Mouse (Mus musculus) intestine, embryonic 16.5 days (tissue): ENCODE results near the gene Iqcb1. TPM values are rescaled to one million over a fixed set of nuclear protein-coding genes. Genes with fewer than 3 reads are reported as not detected.
A peak's percentile ranks its signal among the peaks of the same experiment; 100 is the strongest.

Experiments
- ATAC-seq: fragments of 200-750 bp; cut with Nextera tagmentation; 2 replicates; pipeline ENCODE4 v1.8.0; 2017; ENCODE audit warnings: moderate TSS enrichment, moderate library complexity
- H3K27ac ChIP-seq: fragments of 300-500 bp; sonication (generic); 2 replicates; pipeline ENCODE4 v1.5.1; 2014; ENCODE audit warnings: mild to moderate bottlenecking, low read length
- H3K27me3 ChIP-seq: fragments of 300-500 bp; sonication (generic); replicated peaks from 2 replicates; pipeline ENCODE4 v1.6.1; 2014; ENCODE audit warnings: low read length, control low read depth, mixed read lengths; ENCODE audit not compliant: control insufficient read depth, insufficient read depth
- H3K36me3 ChIP-seq: fragments of 300-500 bp; sonication (generic); 2 replicates; pipeline ENCODE4 v1.6.1; 2014; ENCODE audit warnings: low read length, control low read depth; ENCODE audit not compliant: control insufficient read depth, insufficient read depth
- H3K4me1 ChIP-seq: fragments of 300-500 bp; sonication (generic); 2 replicates; pipeline ENCODE4 v1.6.1; 2014; ENCODE audit warnings: low read length, control low read depth, mixed read lengths; ENCODE audit not compliant: control insufficient read depth, insufficient read depth
- H3K4me2 ChIP-seq: fragments of 300-500 bp; sonication (generic); 2 replicates; pipeline ENCODE4 v1.6.1; 2014; ENCODE audit warnings: low read depth, low read length, control low read depth
- H3K4me3 ChIP-seq: fragments of 300-500 bp; sonication (generic); 2 replicates; pipeline ENCODE4 v1.5.1; 2014; ENCODE audit warnings: mild to moderate bottlenecking, low read length
- H3K9ac ChIP-seq: fragments of 300-500 bp; sonication (generic); 2 replicates; pipeline ENCODE4 v1.6.1; 2014; ENCODE audit warnings: low read depth, low read length
- H3K9me3 ChIP-seq: fragments of 300-500 bp; sonication (generic); 2 replicates; pipeline ENCODE4 v1.6.1; 2016; ENCODE audit warnings: low read length, control low read depth; ENCODE audit not compliant: control insufficient read depth
- WGBS: fragments of 180-500 bp; shearing (Covaris S2); extraction: QIAGEN DNeasy Blood & Tissue Kit; methylation state at CpG from one replicate; pipeline ENCODE4 v1.1.7; 2014; 5-methylcytosine and 5-hydroxymethylcytosine counted together
- polyA plus RNA-seq: library from polyadenylated mRNA; unstranded; fragments of >200 nt; fragmentation: Nextera tagmentation; extraction: Ambion mirVana; gene quantifications from 2 replicates; pipeline ENCODE4 v1.2.1, GENCODE M21; 2015

The Iqcb1 gene
- polyA plus RNA-seq, 1 experiment from 2014 or later: 20.6 TPM

DNA sequence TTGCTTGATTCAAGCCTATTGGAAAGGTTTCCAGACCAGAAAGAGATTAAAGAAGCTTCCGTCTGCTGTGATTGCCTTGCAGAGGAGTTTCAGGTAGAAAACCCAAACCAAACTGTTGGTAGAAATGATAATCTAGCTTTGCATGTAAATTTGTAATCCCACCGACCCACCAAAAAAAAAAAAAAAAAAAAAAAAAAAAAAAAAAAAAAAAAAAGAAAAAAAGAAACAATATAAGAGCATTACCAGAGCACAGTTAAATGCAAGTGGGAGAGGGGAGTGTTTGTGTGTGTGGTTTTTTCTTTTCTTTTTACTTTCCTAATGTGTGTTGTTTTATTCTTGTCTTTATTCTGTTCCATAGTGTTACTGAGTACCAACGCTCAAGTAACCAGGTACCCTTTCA lies 23.0 kb downstream of the Iqcb1 start:
- no peak for ATAC-seq
- H3K9me3 ChIP-seq: no peaks in the 10 kb centered on the region
- H3K4me1 ChIP-seq: no peaks in the 10 kb centered on the region
- no peak overlapping the region for H3K27ac ChIP-seq
- H3K4me2 ChIP-seq: no peak overlapping the region
- no peak overlapping the region for H3K4me3 ChIP-seq
- H3K9ac ChIP-seq: no peak overlapping the region
- H3K27me3 ChIP-seq: no peaks in the 10 kb centered on the region
- 92% methylated on average over 3 of the region's 3 CpGs for WGBS
- 0 out of 2 replicates have a peak, but pooled peaks cover 2% of the 10 kb centered on the region for H3K36me3 ChIP-seq

DNA sequence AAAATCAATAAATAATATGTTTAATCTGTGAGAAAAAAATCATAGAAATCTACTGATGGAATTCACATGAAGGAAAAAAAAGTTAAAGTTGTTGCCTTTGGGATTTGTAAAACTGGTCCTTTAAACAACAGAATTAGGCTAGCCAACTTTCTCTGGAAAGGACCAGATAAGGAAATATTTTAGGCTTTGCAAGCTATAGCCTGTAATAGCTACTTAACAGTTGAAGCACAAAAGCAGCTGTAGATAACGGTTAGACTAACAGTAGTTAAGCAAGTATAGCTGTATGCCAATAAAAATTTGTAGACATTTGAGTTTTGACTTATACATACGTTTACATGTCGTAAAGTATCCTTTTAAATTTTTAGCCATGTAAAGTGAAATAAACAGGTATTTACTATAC lies 35.4 kb downstream of the Iqcb1 start:
- no peak overlapping the region for H3K27ac ChIP-seq
- no peaks in the 10 kb centered on the region for H3K9me3 ChIP-seq
- 89% methylated on average over 3 of the region's 3 CpGs for WGBS
- H3K36me3 ChIP-seq: no peaks in the 10 kb centered on the region
- H3K27me3 ChIP-seq: no peaks in the 10 kb centered on the region
- H3K4me3 ChIP-seq: no peak overlapping the region
- no peak overlapping the region for H3K4me2 ChIP-seq
- no peaks in the 10 kb centered on the region for H3K4me1 ChIP-seq
- no peak for ATAC-seq
- no peak overlapping the region for H3K9ac ChIP-seq

DNA sequence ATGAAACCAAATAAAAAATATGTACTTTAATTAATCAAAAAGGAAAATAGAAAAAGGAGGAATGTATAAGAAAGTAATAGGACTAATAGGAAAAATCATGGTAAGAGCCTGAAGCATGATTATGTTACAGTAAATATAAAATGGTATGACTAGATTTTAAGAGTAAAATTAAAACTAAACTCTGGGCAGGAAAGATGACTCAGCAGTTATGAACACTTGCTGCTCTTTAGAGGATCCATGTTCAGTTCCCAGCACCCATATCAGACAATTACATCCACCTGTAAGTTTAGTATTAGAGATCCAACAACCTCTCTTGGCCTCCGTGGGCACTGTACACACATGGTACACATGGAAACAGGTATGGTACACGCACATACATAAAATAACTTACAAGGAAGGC lies 41.3 kb downstream of the Iqcb1 start:
- no peak overlapping the region for H3K9ac ChIP-seq
- no peaks in the 10 kb centered on the region for H3K9me3 ChIP-seq
- peaks cover 5% of the 10 kb centered on the region; the same call in 1 of the 2 replicates for H3K4me1 ChIP-seq
- WGBS: 92% methylated on average over 2 of the region's 2 CpGs
- no peaks in the 10 kb centered on the region for H3K27me3 ChIP-seq
- no peak for ATAC-seq
- no peak overlapping the region for H3K4me3 ChIP-seq
- no peak overlapping the region for H3K4me2 ChIP-seq
- H3K27ac ChIP-seq: no peak overlapping the region
- 0 out of 2 replicates have a peak, but pooled peaks cover 5% of the 10 kb centered on the region for H3K36me3 ChIP-seq

DNA sequence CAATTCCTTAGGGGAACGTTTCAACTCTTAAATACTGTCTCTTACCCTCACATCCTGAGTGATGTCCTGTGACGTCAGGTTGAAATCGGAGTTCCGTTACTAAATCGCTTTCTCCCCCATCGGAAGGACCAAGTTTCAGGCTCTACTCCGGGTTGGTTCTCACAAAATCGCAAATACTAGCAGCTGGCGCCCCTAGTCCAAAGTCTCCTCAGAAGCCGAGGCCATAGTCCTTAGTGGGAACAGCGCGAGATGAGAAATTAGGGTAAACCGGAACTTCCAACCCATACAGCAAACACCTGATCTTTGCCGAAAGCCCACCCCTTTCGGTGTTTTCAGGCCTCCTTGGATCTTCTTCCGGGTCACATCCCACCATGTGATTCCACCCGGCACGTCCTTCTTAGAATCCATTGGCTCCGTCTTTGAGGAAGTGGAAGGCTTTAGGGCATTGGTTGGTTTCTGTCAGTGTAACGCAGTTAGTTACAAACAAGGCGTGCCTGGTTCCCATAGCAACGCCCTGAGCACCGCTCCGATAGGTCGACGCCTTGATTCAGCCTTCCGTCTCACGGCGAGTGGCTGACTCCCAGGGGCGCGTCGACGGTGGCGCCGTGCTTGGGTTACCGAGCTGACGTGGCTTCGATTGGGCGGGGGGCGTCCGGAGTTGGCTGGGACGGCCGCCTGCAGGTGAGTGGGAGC lies 46.5 kb downstream of the Iqcb1 start, which contains the start of the genes Eaf2 and Golgb1:
Eaf2 (minus strand) TSS at position 421 of the 693 bp plus-strand sequence.
Golgb1 (plus strand) TSS at position 558 of the 693 bp plus-strand sequence.
- Histone ChIP-seq H3K9me3 (no peaks in the 10 kb centered on the region), H3K36me3 (0 out of 2 replicates have a peak, but pooled peaks cover 2% of the 10 kb centered on the region), H3K9ac (peak within 1 kb of the TSS; percentile 88), H3K4me1 (peaks cover 15% of the 10 kb centered on the region), H3K27me3 (no peaks in the 10 kb centered on the region), H3K4me3 (peak within 1 kb of the TSS; percentile 89), H3K27ac (peak within 1 kb of the TSS; percentile 87), H3K4me2 (peak within 1 kb of the TSS; percentile 53)
- ATAC-seq: peak; percentile 100
- WGBS: under 1% methylated on average over 43 of the region's 43 CpGs

DNA sequence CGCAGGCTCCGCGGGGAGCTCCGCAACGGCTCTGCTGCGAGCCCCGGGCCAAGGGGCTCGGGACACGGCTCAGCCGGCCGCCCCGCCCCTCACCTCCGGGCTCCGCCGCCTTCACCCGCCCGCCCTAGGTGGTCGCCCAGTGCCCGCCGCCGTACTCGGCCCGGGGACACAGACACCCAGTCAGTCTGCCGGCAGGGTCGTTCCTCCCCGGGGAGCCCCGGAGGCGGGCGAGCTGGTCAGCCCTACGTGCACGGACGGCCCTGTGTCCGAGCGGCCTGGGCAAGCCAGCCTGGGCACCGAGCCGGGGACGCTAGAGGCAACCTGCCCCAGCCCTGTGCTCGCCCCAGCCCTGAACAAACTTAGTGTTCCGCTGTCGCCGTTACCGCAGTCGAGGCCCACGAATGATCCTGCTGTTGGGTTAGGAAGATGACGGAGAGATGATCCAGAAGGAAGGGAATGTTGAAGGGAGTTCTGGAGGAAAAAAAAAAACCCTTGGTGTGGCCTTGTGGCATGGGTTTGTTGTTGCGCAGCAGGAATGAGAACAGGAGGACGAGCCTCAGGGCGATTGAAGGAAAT lies 47.2 kb downstream of the Iqcb1 start:
- Histone ChIP-seq H3K4me1 (peaks cover 16% of the 10 kb centered on the region), H3K27ac (peak overlapping the region; percentile 70), H3K9ac (peak overlapping the region; percentile 88), H3K27me3 (no peaks in the 10 kb centered on the region), H3K4me2 (peak overlapping the region; percentile 53), H3K36me3 (0 out of 2 replicates have a peak, but pooled peaks cover 2% of the 10 kb centered on the region), H3K4me3 (peak overlapping the region; percentile 89), H3K9me3 (no peaks in the 10 kb centered on the region)
- under 1% methylated on average over 48 of the region's 48 CpGs for WGBS
- peak; percentile 80 for ATAC-seq

DNA sequence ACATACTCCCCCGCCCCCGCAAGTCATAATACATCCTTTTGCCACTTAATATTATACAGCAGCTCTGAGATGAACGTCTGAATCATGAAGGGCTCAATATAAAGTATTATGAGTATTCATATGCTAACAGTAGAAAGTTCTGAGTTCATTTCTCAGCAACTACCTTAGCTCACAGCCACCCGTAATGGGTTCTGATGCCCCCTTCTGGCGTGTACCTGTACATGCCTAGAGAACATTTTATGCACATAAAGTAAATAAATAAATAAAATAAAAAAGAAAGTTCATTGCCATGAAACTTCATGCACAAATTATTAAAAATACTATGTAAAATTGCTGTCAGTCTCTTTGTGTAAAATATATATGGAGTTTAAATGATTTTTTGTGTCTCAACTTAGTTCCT lies 49.1 kb downstream of the Iqcb1 start:
- H3K27me3 ChIP-seq: no peaks in the 10 kb centered on the region
- H3K4me2 ChIP-seq: no peak overlapping the region
- H3K4me3 ChIP-seq: no peak overlapping the region
- no peaks in the 10 kb centered on the region for H3K36me3 ChIP-seq
- H3K4me1 ChIP-seq: peaks cover 16% of the 10 kb centered on the region
- H3K9ac ChIP-seq: no peak overlapping the region
- ATAC-seq: no peak
- 74% methylated on average over 5 of the region's 5 CpGs for WGBS
- H3K9me3 ChIP-seq: no peaks in the 10 kb centered on the region
- no peak overlapping the region for H3K27ac ChIP-seq

DNA sequence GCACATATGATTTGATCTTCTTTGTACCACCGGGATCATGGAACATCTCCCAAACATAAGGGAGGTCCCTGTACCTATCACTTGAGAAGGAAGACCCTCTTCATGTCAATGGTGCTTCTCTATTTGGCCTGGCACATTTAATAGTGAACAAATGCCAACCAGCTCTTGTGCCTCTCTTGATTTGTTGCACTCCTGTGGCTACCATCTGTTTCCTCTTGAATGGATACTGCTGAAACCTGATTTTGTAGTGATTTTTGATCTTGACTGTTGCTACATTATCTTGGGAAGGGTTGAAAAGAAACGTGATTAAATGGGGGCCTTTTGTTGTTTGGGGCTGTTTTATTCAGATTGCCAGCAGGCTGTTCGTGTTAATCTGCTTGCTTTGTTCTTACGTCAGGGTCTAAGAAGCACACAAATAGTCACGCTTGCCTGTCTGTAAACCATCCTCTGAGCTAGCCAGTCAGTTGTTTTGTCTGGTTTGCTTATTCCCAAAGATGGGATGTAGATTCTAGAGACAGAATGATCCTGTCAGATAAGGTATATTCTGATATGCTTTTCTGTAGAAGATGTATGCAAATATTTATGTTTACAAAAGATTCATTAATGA lies 54.7 kb downstream of the Iqcb1 start:
- no peak overlapping the region for H3K9ac ChIP-seq
- no peaks in the 10 kb centered on the region for H3K9me3 ChIP-seq
- ATAC-seq: no peak
- H3K36me3 ChIP-seq: no peaks in the 10 kb centered on the region
- no peaks in the 10 kb centered on the region for H3K27me3 ChIP-seq
- 75% methylated on average over 5 of the region's 5 CpGs for WGBS
- no peak overlapping the region for H3K27ac ChIP-seq
- H3K4me3 ChIP-seq: no peak overlapping the region
- no peak overlapping the region for H3K4me2 ChIP-seq
- H3K4me1 ChIP-seq: peaks cover 11% of the 10 kb centered on the region

DNA sequence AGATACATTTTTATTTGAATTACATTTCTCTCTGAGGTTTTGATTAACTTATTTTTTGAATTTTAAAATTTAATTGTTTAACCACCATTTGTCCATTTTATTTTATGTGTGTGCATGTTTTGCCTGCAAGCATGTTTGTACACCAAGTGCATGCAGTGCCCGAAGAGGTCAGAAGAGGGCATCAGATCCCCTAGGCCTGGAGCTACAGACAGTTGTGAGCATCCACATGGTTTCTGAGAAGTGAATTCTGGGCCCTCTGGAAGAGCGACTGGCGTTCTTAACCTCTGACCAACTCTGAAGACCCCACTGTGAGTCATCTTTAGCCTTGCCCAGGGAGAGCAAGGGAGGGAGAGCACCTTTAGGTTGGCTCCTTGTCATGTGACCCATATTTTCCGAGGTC lies 56.7 kb downstream of the Iqcb1 start:
- Histone ChIP-seq H3K4me3 (no peak overlapping the region), H3K36me3 (no peaks in the 10 kb centered on the region), H3K27ac (no peak overlapping the region), H3K9ac (no peak overlapping the region), H3K9me3 (no peaks in the 10 kb centered on the region), H3K4me1 (no peaks in the 10 kb centered on the region), H3K27me3 (no peaks in the 10 kb centered on the region), H3K4me2 (no peak overlapping the region)
- WGBS: 89% methylated on average over 4 of the region's 4 CpGs
- no peak for ATAC-seq

DNA sequence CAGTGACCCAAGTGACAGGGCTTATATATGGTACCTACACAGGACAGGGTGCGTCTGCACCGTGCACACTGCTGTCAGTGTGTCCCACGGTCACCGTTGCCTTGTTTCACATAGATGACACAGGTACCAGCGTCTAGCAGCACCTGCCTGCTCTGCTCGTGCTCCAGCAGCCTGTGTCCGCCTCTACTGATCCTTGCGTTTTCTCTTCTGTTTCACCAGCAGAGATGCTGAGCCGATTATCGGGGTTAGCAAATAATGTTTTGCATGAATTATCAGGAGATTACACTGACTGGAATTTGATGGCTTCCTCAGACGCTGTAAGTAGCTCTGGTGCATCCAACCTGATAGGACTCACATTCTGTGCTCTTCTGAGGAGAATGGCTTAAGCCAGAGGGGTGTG lies 57.7 kb downstream of the Iqcb1 start:
- ATAC-seq: no peak
- 94% methylated on average over 11 of the region's 11 CpGs for WGBS
- H3K36me3 ChIP-seq: no peaks in the 10 kb centered on the region

More for the DNA sequence above, 57.7 kb downstream of the Iqcb1 start:
- H3K9ac ChIP-seq: no peak overlapping the region
- H3K27ac ChIP-seq: no peak overlapping the region
- H3K4me2 ChIP-seq: no peak overlapping the region
- H3K27me3 ChIP-seq: no peaks in the 10 kb centered on the region
- H3K4me3 ChIP-seq: no peak overlapping the region
- H3K9me3 ChIP-seq: no peaks in the 10 kb centered on the region
- H3K4me1 ChIP-seq: no peaks in the 10 kb centered on the region
